ENCODE assay signal across 8 mouse cellular contexts in the genomic region with DNA sequence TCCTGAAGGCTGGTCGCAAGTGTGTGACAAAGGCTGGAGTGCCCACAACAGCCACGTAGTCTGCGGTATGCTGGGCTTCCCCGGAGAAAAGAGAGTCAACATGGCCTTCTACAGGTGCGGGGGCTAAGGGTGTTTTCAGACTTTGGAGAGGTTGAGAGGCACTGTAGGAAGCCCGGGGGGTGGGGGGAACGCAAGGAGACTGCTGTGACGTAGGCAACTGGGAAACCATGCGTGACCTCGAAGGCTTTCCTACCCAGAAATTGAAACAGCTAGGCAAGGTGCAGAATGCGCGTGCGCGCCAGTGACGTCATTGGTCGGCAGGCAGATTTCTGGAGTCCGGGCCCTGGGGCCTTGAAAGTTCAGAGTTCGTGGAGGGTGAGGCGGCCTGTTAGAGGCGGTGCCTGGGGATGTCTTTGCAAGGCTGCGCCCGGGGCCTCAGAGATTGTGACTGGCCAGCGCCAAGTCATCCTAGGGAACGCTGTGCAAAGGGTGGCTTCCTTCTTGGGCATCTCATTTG. TPM values are rescaled to one million over a fixed set of nuclear protein-coding genes. Genes with fewer than 3 reads are reported as not detected.
DNase-seq lines count a peak whose midpoint lies in the region; ATAC-seq and TF ChIP-seq lines count a peak whose summit lies in the region.

No protein-coding gene starts in this region.

- peaks cover 32% of the 10 kb centered on the region for H3K27me3 ChIP-seq in G1E (ENCODE audit: insufficient read depth, low read length)
- 0 out of 2 replicates have a peak, but pooled peaks cover 5% of the 10 kb centered on the region for H3K27me3 ChIP-seq in hindbrain, embryonic 11.5 days (ENCODE audit: control insufficient read depth, insufficient read depth, low read length)
- no peaks in the 10 kb centered on the region for H3K27me3 ChIP-seq in lung, embryonic 14.5 days (ENCODE audit: insufficient read depth, low read length)

- H3K27ac ChIP-seq in hindbrain, embryonic 11.5 days (ENCODE audit: low read depth, low read length) = no peak overlapping the region
- no peak overlapping the region for H3K27ac ChIP-seq in lung, embryonic 14.5 days (ENCODE audit: low read depth)

- peaks cover 33% of the 10 kb centered on the region for H3K4me1 ChIP-seq in G1E (ENCODE audit: insufficient read depth, low read depth, low read length)
- H3K4me1 ChIP-seq in hindbrain, embryonic 11.5 days (replicated peaks; ENCODE audit: control insufficient read depth, insufficient read depth, low read length) = peaks cover 6% of the 10 kb centered on the region
- H3K4me1 ChIP-seq in lung, embryonic 14.5 days (ENCODE audit: insufficient read depth) = 0 out of 2 replicates have a peak, but pooled peaks cover 7% of the 10 kb centered on the region

- no peaks in the 10 kb centered on the region for H3K36me3 ChIP-seq in G1E (replicated peaks)
- H3K36me3 ChIP-seq in hindbrain, embryonic 11.5 days (ENCODE audit: control insufficient read depth, insufficient read depth, low read length) = no peaks in the 10 kb centered on the region
- 0 out of 2 replicates have a peak, but pooled peaks cover 8% of the 10 kb centered on the region for H3K36me3 ChIP-seq in lung, embryonic 14.5 days (ENCODE audit: insufficient read depth)

- peak; percentile 61 for ATAC-seq in G1E (ENCODE audit: extremely low read depth, insufficient number of reproducible peaks, low FRiP score, poor library complexity, severe bottlenecking)
- peak; percentile 62 for ATAC-seq in hindbrain, embryonic 11.5 days (ENCODE audit: low FRiP score)
- ATAC-seq in lung, embryonic 14.5 days (ENCODE audit: insufficient read depth) = peak; percentile 7; the same call in 1 of the 2 replicates
- ATAC-seq in neutrophil, adult 5-6 weeks (ENCODE audit: extremely low read depth, insufficient number of reproducible peaks, low FRiP score, poor library complexity, severe bottlenecking) = peak; percentile 78

- peak overlapping the region; percentile 40 for H3K9ac ChIP-seq in hindbrain, embryonic 11.5 days (ENCODE audit: low read depth, low read length)
- H3K9ac ChIP-seq in lung, embryonic 14.5 days = 0 out of 2 replicates have a peak overlapping the region, but pooled peaks have one; percentile 17

- H3K4me2 ChIP-seq in hindbrain, embryonic 11.5 days (replicated peaks; ENCODE audit: low read depth, low read length) = peak overlapping the region; percentile 53
- H3K4me2 ChIP-seq in lung, embryonic 14.5 days = peak overlapping the region; percentile 56

- no peaks in the 10 kb centered on the region for H3K9me3 ChIP-seq in G1E (replicated peaks)
- no peaks in the 10 kb centered on the region for H3K9me3 ChIP-seq in hindbrain, embryonic 11.5 days (ENCODE audit: control insufficient read depth, low read length)
- H3K9me3 ChIP-seq in lung, embryonic 14.5 days (ENCODE audit: low read depth, low read length) = no peaks in the 10 kb centered on the region

- no peak for DNase-seq in G1E (ENCODE audit: low spot score)
- peak; percentile 85 for DNase-seq in cerebellum, adult 9-11 months
- DNase-seq in frontal cortex, postnatal 10 days (ENCODE audit: low spot score in 2 of 2) = peak; percentile 71 to 81
- peak; percentile 92 for DNase-seq in hindbrain, embryonic 11.5 days (ENCODE audit: low spot score)
- DNase-seq in layer of hippocampus, adult 9-10 months (ENCODE audit: low spot score) = peak; percentile 89
- DNase-seq in lung, embryonic 14.5 days = peak; percentile 85
- DNase-seq in testis, postnatal 14 days (ENCODE audit: low spot score) = peak; percentile 86

- TF ChIP-seq CTCF in G1E (IDR thresholded peaks at IDR 0.05; ENCODE audit: low read depth, low read length) = no peak
- no peak for TF ChIP-seq CTCF in lung, embryonic 14.5 days (IDR thresholded peaks at IDR 0.05; ENCODE audit: low read depth)

- H3K4me3 ChIP-seq in G1E (ENCODE audit: low read depth, low read length) = peak overlapping the region; percentile 30; the same call in 1 of the 2 replicates
- peak overlapping the region; percentile 7; the same call in 1 of the 2 replicates for H3K4me3 ChIP-seq in hindbrain, embryonic 11.5 days (ENCODE audit: low read depth, low read length)
- H3K4me3 ChIP-seq in lung, embryonic 14.5 days (ENCODE audit: low read depth, low read length) = peak overlapping the region; percentile 20

- 9% methylated on average over 24 of the region's 24 CpGs for WGBS in hindbrain, embryonic 11.5 days
- WGBS in lung, embryonic 14.5 days = 16% methylated on average over 24 of the region's 24 CpGs

RNA-seq across cellular contexts. Expression of a gene that starts 4.6 kb away (rescaled TPM):
- total RNA-seq in G1E (2014; fragmentation: Nextera tagmentation) (0.75 and 0.87 TPM in 2 replicates), G1E (2017) (0.71 and 1.1 TPM in 2 replicates)
- polyA plus RNA-seq in G1E (2012) = 0.12 and 0.32 TPM in 2 replicates
- polyA plus RNA-seq in hindbrain, embryonic 11.5 days (2014; fragmentation: Nextera tagmentation; extraction: Ambion mirVana) = 7.1 and 7.7 TPM in 2 replicates
- 19.5 and 19.8 TPM in 2 replicates for polyA plus RNA-seq in lung, embryonic 14.5 days (2014; fragmentation: Nextera tagmentation; extraction: Ambion mirVana)
- 0.47 and 0.74 TPM in 2 replicates for total RNA-seq in neutrophil, adult 5-6 weeks (2017)

RNA-seq across cellular contexts. Expression of a gene that starts 5.3 kb away (rescaled TPM):
- 5.1 and 7.8 TPM in 2 replicates for total RNA-seq in G1E (2014; fragmentation: Nextera tagmentation)
- 28.4 and 30.6 TPM in 2 replicates for total RNA-seq in G1E (2017)
- polyA plus RNA-seq in G1E (2012) = 78.1 and 82.5 TPM in 2 replicates
- polyA plus RNA-seq in hindbrain, embryonic 11.5 days (2014; fragmentation: Nextera tagmentation; extraction: Ambion mirVana) = 4.5 and 6.6 TPM in 2 replicates
- polyA plus RNA-seq in lung, embryonic 14.5 days (2014; fragmentation: Nextera tagmentation; extraction: Ambion mirVana) = 11.9 and 12.0 TPM in 2 replicates
- total RNA-seq in neutrophil, adult 5-6 weeks (2017) = 20.7 and 25.4 TPM in 2 replicates

RNA-seq across cellular contexts. Expression of a gene that starts 15.8 kb away (rescaled TPM):
- total RNA-seq in G1E (2014; fragmentation: Nextera tagmentation) (409 and 454 TPM in 2 replicates), G1E (2017) (133 and 163 TPM in 2 replicates)
- polyA plus RNA-seq in G1E (2012) = 1,014 and 1,378 TPM in 2 replicates
- polyA plus RNA-seq in hindbrain, embryonic 11.5 days (2014; fragmentation: Nextera tagmentation; extraction: Ambion mirVana) = 112 TPM in 2 replicates
- polyA plus RNA-seq in lung, embryonic 14.5 days (2014; fragmentation: Nextera tagmentation; extraction: Ambion mirVana) = 134 and 144 TPM in 2 replicates
- total RNA-seq in neutrophil, adult 5-6 weeks (2017) = 221 and 242 TPM in 2 replicates

RNA-seq across cellular contexts. Expression of a gene that starts 16.5 kb away (rescaled TPM):
- total RNA-seq in G1E (2014; fragmentation: Nextera tagmentation) (36.0 and 39.9 TPM in 2 replicates), G1E (2017) (36.7 and 47.0 TPM in 2 replicates)
- polyA plus RNA-seq in G1E (2012) = 35.6 and 36.5 TPM in 2 replicates
- 31.7 and 33.9 TPM in 2 replicates for polyA plus RNA-seq in hindbrain, embryonic 11.5 days (2014; fragmentation: Nextera tagmentation; extraction: Ambion mirVana)
- 44.0 and 45.0 TPM in 2 replicates for polyA plus RNA-seq in lung, embryonic 14.5 days (2014; fragmentation: Nextera tagmentation; extraction: Ambion mirVana)
- total RNA-seq in neutrophil, adult 5-6 weeks (2017) = 33.3 and 36.1 TPM in 2 replicates

RNA-seq across cellular contexts. Expression of a gene that starts 19.1 kb away (rescaled TPM):
- total RNA-seq in G1E (2014; fragmentation: Nextera tagmentation) = 23.5 and 28.7 TPM in 2 replicates
- total RNA-seq in G1E (2017) = 2.5 and 3.8 TPM in 2 replicates
- polyA plus RNA-seq in G1E (2012) = 1.4 and 2.3 TPM in 2 replicates
- polyA plus RNA-seq in hindbrain, embryonic 11.5 days (2014; fragmentation: Nextera tagmentation; extraction: Ambion mirVana) = 0.81 and 0.93 TPM in 2 replicates
- 0.62 and 1.3 TPM in 2 replicates for polyA plus RNA-seq in lung, embryonic 14.5 days (2014; fragmentation: Nextera tagmentation; extraction: Ambion mirVana)
- 2.5 and 4.3 TPM in 2 replicates for total RNA-seq in neutrophil, adult 5-6 weeks (2017)

Comparison
In these comparisons a context has a peak if more than half of its experiments do, and no peak if none do; other contexts are left out.
1. ATAC-seq: peak in every context shown above with its lines; median percentile 78 in neutrophil, adult 5-6 weeks; 62 in hindbrain, embryonic 11.5 days; 61 in G1E; 7 in lung, embryonic 14.5 days.